Mouse (Mus musculus) thymus, postnatal 0 days (tissue): Measurements from ENCODE around the gene Tssk3. TPM values are rescaled to one million over a fixed set of nuclear protein-coding genes. Genes with fewer than 3 reads are reported as not detected.
"Not testable (repeated sequence)": the region's sequence is repeated elsewhere in the genome, so short reads cannot be mapped to it uniquely, and the experiment has no call there.

Source experiments
- DNase-seq: peaks from one replicate; pipeline ENCODE4 v3.0.0-alpha.2; 2015; ENCODE audit warnings: low spot score
- polyA plus RNA-seq: library from polyadenylated mRNA; unstranded; fragments of >200 nt; fragmentation: Nextera tagmentation; extraction: Ambion mirVana; gene quantifications from 2 replicates; pipeline ENCODE4 v1.2.1, GENCODE M21; 2015

The Tssk3 gene
- 0.09 TPM in 1 of 2 replicates, not detected in the other for polyA plus RNA-seq

DNA sequence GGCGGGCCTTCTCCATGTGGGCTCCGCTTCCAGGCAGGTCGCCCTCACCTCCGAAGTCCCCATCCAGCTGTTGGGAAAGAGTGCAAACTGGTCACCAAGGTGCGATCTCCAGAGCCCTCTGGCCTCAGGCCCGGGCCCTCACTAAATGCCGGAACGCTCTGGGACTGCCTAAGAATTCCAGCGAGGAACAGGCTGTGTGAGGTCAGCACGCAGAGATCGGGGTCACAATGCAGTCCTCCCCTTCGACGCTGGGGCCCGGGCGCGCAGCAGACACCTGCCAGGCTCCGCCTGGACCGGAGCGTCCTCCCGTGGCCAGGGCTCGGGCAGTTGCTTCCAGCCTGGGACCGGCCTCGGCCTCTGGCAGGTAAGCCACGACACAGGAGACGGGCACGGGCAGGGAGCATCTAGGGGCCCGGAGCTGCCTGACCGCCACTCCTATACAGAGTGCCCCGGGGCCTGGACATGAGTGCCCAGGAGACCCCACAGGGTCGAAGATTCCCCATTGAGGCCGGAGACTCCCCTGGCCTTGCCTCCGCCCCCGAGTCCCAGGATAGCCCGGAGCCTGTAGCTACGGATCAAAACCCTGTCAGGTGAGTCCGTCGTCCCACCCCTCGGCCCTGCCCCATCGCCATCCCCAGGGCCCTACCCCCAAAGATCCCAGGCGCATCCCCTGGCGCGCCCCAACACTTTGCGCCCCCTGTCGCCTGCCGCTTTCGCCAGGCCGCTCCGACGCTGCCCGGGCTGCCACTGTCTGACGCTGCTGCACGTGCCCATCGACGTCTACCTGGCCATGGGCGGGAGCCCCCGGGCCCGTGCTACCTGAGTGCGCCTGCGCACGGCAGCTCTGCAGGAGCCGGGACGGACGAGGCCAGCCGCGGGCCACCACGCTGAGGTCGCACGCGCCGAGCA, at the start of gene Tssk3, which contains the start of gene Fam229a:
Gene Tssk3 (minus strand): TSS at position 51 of the 909 bp plus-strand sequence.
Gene Fam229a (plus strand): TSS at position 219 of the 909 bp plus-strand sequence.
- no peak for DNase-seq

DNA sequence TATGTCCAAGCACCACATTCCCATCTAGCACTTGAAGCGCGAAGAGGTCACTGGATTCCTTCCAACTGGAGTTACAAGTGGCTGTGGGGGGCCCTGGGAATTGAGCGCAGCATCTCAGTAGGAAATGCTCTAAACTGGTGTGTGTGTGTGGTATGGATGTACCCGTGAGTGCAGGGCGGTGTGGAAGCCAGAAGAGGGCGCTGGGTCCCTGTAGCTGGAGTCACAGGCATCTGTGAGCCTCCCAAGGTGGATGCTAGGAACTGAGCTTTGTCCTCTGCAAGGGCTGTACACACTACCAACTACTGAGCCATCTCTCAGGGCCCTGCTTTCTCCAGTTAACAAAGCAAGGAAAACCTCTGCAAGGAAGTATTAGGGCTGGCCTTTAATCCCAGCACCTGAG, 49.2 kb upstream of the Tssk3 start:
- peak; percentile 58 for DNase-seq

- DNase-seq, result not testable (repeated sequence)
Observed at GRCm38 (mm10) chr4:129528901-129529300, 38.1 kb upstream of the Tssk3 start.

DNA sequence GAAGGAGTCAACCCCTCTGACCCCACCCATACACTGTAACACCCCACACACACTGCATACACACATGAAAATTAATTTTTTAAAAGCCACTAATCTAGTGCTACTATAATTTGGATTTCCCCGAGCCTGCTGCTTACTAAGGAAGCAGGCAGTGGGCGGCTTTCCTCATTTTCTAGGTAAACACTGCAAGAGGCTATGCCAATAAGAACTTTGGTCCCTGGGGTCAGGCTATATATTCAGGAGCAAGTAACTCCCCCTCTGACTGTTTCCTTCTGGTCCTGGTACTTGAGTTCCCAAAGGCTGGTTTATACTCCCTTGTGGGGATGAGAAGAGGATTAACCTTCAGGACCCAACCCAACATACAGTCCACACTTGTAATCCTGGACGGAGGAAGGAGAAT, 35.1 kb upstream of the Tssk3 start:
- DNase-seq, result no peak

- DNase-seq, result no peak
Observed at GRCm38 (mm10) chr4:129525338-129525737, 34.5 kb upstream of the Tssk3 start.

GRCm38 (mm10) chr4:129518519-129518918, 27.7 kb upstream of the Tssk3 start:
- DNase-seq, result no peak

DNA sequence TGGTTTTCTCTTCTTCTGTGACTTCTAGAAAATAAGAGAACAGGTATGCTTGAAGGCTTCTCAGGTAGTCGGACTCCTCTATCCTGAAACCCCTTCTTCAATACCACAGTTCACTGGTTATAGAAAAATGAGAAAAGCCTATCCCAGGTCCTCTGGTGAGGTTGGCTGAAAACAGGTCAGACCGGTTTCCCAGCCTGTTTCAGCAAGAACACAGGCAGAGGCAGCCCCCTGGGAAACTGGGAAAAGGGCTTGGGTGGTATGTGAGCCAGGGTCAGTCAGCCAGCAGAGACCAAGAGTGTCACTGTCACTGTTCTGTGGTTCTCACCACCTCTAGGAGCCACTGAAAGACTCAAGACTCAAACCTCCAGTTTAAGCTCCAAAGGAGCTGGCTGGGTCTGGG, 26.1 kb upstream of the Tssk3 start:
- DNase-seq, result no peak

DNA sequence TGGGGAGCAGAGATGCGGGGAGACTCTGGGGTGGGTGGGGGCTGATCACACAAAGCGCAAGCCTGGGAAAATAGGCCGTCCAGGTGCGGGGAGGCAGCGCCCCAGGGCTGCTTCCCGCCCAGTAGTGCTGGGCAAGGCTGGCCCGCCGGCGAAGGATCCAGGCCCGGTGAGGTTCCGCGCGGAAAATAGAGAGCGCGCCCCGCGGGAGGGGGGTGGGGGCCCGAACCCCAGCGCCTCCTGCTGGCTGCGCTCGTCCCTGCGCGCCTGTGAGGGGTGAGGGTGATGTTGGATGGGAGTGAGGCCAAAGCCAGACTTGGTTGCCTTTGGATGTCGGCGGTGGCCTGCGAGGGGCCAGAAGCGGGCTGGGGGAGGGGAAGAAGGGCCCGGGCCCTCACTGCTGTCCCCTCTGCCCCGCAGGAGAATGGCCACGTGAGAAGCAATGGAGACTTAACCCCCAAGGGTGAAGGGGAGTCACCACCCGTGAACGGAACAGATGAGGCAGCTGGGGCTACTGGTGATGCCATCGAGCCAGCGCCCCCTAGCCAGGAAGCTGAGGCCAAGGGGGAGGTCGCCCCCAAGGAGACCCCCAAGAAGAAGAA, 23.6 kb upstream of the Tssk3 start:
- DNase-seq, result peak; percentile 78

- DNase-seq, result no peak
Observed at GRCm38 (mm10) chr4:129513891-129514290, 23.1 kb upstream of the Tssk3 start.

DNA sequence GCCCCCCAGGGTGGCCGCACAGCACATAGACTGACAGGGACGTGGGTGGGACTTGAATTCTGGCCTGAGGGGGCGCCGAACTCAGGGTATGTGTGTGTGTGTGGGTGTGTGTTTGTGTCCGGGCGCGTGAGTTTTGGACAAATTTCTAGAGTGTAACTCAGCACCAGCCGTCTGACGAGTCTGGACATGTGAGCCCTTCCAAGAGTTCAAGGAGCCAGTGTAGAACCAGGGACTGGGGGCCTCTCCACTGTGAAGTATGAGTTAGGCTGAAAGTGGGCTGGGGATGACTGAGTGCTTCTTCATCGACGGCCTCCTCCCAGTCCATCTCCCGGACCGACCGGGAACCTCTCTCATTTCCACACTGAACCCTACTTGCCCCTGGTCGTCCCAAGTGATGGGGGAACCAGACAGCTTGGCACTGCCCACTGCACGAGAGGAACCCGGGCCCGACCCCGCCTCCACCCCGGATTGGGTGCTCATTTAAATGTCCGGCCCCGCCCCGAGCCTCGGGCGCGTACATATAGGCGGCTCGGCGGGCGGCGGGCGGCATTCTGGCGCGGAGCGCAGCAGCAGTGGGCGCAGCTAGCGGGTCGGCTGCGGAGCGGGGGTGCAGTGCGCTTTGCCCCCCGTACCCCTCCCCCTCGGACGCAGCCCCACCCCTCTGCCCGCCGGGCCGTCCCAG, 22.4 kb upstream of the Tssk3 start, which contains the start of gene Marcksl1:
Gene Marcksl1 (plus strand): TSS at position 496 of the 682 bp plus-strand sequence.
- peak; percentile 91 for DNase-seq

DNA sequence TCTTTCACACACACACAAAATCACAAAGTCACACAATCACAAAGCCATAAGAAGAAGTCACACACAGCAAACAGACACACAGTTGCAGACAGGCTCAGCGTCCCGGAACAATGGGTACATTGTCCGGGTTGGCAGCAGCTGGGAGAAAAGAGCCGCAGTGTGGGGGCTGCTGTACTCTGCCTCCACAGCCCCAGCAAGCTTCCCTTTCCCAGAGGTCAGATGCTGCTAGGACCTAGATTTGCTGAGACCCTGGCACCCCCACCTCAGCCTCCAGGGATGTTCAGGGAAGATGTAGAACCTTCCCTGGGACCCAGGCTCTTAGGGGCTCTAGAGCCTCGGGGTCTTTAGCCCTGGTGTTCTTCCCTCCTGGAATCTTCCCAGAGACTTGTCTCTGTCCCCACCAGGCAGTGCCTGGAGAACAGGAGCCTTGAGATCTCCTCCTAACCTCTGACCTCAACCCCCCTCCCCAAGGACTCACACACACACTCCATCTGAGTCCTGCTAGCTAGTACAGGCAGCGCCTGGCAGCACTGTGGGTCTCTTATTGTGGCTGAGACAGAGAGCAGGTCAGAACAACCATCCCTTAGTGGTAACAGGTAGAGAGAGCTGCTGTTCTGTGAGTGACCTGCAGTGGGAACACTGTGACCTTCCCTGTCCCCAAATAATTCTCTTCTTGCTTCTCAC, 20.7 kb upstream of the Tssk3 start:
- DNase-seq, result no peak

DNA sequence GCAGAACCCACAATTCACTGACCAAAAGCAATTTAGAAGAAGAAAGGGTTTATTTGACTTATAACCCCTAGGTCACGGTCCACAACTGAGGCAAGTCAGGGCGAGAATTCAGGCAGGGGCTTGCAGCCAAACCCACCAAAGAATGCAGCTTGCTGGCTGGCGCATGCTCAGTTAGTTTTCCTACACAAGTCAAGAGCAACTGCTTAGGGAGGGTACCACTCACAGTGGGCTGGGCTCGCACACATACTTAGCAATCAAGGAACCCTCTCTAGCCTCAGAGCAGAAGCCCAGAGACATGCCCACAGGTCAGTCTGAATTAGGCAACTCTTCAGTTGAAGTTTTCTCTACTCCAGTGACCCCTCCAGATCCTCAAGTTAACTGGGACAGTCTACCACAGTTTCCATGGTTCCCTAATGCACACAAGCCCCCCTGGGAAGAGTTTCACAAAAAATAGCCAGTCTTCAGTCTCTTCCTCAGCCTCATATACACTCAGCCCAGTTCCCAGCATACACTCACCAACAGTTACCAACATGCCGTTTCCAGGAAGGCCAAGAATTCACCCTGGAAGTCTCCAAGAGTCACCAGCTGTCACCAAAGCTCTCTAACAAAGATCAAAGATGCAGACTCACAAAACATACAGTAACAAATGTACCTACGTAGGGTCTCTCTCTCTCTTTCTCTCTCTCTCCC, 20.0 kb upstream of the Tssk3 start:
- DNase-seq, result no peak

DNA sequence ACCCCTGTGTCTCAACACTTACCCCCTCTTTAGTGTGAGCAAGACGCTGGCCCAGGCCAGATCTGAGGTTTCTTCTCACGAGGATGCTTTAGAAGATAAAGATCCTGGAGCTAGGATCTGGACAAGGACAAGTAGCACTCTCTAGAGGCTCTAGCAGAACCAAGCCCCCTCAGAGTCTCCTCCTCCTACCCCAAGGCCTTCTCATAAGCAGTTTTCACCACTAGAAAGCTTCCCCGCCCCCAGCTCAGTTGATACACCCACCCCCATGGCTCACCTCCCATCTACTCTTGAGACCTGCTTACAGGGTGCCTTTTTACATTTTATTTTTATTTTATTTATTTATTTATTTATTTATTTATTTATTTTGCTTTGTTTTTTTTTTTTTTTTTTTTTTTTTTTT, 18.8 kb upstream of the Tssk3 start:
- DNase-seq, result no peak

DNA sequence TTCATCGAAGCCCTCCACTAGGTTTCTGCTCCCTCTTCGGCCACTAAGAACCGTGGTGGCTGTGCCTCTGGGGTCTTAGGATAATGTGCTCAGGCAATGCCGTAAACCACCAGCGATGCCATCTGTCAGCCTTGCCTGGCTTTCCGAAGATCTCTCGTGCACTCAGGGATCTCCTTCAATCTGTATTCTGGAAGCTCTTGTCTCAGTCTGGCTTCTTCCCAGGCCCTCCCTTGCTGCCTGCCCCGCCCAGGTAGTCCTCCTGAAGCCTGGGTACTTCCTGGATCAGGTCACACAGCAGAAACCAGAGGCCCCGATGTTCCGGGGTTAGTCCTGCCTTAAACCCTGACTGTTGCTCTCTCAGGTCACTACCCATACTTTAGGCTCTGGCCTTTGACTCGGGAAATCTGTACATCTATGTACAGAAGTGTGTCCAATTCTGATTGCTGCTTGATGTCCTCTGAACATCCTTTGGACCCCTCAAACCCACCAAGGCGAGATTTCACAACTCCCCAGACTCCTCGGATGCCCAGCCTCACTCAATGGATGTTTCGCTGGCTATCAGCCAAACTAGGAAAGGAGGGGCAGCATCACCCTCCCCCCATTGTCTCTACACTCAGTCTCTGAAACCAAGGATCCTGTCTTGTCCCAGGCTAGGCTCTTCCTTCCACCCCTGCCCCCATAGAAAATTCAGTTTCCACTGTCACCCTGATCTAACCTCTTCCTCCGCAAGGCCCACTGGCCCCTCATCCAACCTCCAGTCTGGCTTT, 18.2 kb upstream of the Tssk3 start:
- no peak for DNase-seq

DNA sequence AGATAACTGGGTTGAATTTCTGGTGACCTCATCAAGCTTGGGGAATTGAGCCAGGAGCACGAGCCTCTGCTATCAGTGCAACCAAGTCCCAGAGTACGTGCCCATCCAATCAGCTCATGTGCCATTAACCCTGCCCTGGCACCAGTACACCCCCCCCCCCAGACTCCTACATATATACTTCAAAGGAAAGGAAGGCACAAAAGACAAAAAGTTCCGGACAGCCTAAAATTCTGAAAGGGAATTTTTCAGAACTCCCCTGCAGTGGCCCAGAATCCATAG, 17.4 kb upstream of the Tssk3 start:
- DNase-seq, result no peak

DNA sequence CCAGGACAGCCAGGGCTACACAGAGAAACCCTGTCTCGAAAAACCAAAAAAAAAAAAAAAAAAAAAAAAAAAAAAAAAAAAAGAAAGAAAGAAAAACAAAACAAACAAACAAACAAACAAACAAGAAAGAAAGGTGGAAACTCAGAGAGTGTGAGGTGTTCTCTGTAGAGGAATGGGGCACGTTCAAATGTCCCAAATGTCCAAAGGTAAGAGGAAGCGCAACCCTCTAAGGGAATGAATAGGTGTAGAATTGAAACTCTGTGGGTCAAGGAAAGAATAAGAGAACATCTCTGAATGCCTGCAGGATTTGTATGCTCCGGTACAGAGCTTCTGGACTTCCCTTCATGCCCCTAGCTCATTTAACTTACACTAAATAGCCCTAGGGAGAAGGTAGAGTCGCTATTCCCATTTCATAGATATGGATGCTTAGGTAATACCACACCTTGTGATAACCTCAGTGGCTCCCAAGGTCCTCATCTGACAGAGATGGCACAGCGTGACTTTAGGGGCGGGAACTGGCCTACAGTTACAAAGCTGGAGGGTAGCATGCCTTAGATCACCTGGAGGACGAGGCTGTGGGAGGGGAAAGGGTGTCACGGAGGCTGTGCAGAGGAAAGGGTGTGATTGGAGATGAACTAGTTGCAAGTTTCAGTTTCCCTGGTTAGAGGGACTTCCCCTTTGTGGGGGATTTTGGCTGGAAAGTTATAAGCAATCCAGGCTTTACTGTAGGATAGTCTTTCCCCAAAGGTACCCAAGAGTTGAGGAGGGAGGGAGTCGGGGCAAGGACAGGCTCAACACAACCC, 16.8 kb upstream of the Tssk3 start:
- DNase-seq, result no peak

GRCm38 (mm10) chr4:129505511-129505910, 14.7 kb upstream of the Tssk3 start:
- DNase-seq, result no peak

DNA sequence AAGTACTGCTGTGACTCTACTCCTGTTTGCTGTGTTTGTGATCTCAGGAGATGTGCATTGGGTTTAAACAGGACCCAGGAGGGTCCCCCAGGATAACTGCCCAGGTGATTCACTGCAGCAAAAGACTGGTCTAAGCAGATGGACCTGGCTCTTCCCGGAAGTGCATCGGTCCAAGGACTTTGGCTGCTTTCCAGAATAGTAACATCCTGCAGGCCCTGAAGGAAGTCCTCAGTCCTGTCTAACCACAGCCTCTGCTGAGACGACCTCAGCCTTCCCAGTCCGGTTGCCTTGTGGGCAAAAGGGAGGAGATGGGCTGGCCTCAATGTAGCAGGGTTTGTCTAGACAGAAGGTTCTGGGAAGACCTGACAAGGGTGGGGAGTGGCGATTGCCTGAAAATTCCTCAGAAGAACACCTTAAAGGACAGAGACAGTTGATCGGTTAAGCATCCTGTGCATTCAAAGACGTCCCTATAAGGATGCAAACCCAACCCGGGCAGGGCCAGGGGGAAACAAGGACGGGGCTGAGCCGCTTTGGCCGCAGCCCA, 12.2 kb upstream of the Tssk3 start:
- DNase-seq, result no peak

GRCm38 (mm10) chr4:129502327-129502888, 11.6 kb upstream of the Tssk3 start:
- DNase-seq, result no peak
